Mouse (Mus musculus) intestine, embryonic 14.5 days (tissue): ENCODE results near the gene Fam193a. TPM values are rescaled to one million over a fixed set of nuclear protein-coding genes. Genes with fewer than 3 reads are reported as not detected.

Experiments
- ATAC-seq: fragments of 200-750 bp; cut with Nextera tagmentation; replicated peaks from 2 replicates; pipeline ENCODE4 v1.8.0; 2017; ENCODE audit warnings: low read depth, moderate number of reproducible peaks, moderate TSS enrichment, moderate library complexity; ENCODE audit not compliant: low FRiP score, low TSS enrichment
- DNase-seq: peaks from one replicate; pipeline ENCODE4 v3.0.0-alpha.2; 2018; ENCODE audit warnings: low spot score
- H3K27ac ChIP-seq: fragments of 300-500 bp; sonication (generic); 2 replicates; pipeline ENCODE4 v1.5.1; 2014; ENCODE audit warnings: low read depth, mild to moderate bottlenecking, control low read depth
- H3K27me3 ChIP-seq: fragments of 300-500 bp; sonication (generic); replicated peaks from 2 replicates; pipeline ENCODE4 v1.6.1; 2014; ENCODE audit warnings: low read length, control low read depth; ENCODE audit not compliant: control insufficient read depth, insufficient read depth
- H3K36me3 ChIP-seq: fragments of 300-500 bp; sonication (generic); 2 replicates; pipeline ENCODE4 v1.6.1; 2014; ENCODE audit warnings: low read length, control low read depth; ENCODE audit not compliant: control insufficient read depth, insufficient read depth
- H3K4me1 ChIP-seq: fragments of 300-500 bp; sonication (generic); replicated peaks from 2 replicates; pipeline ENCODE4 v1.6.1; 2014; ENCODE audit warnings: low read length, control low read depth, mixed read lengths; ENCODE audit not compliant: control insufficient read depth, insufficient read depth
- H3K4me2 ChIP-seq: fragments of 300-500 bp; sonication (generic); 2 replicates; pipeline ENCODE4 v1.6.1; 2014; ENCODE audit warnings: low read length
- H3K4me3 ChIP-seq: fragments of 300-500 bp; sonication (generic); 2 replicates; pipeline ENCODE4 v1.5.1; 2014; ENCODE audit warnings: low read depth, low read length, control low read depth, mixed read lengths
- H3K9ac ChIP-seq: fragments of 300-500 bp; sonication (generic); 2 replicates; pipeline ENCODE4 v1.6.1; 2014; ENCODE audit warnings: mild to moderate bottlenecking, low read length
- H3K9me3 ChIP-seq: fragments of 300-500 bp; sonication (generic); 2 replicates; pipeline ENCODE4 v1.6.1; 2016; ENCODE audit warnings: low read length, control low read depth; ENCODE audit not compliant: control insufficient read depth
- WGBS: fragments of 180-500 bp; shearing (Covaris S2); extraction: QIAGEN DNeasy Blood & Tissue Kit; methylation state at CpG from one replicate; pipeline ENCODE4 v1.1.7; 2014; 5-methylcytosine and 5-hydroxymethylcytosine counted together
- polyA plus RNA-seq: library from polyadenylated mRNA; unstranded; fragments of >200 nt; fragmentation: Nextera tagmentation; extraction: Ambion mirVana; gene quantifications from 2 replicates; pipeline ENCODE4 v1.2.1, GENCODE M21; 2014

The Fam193a gene
- polyA plus RNA-seq, 1 experiment from 2014 or later: 13.0 TPM

DNA sequence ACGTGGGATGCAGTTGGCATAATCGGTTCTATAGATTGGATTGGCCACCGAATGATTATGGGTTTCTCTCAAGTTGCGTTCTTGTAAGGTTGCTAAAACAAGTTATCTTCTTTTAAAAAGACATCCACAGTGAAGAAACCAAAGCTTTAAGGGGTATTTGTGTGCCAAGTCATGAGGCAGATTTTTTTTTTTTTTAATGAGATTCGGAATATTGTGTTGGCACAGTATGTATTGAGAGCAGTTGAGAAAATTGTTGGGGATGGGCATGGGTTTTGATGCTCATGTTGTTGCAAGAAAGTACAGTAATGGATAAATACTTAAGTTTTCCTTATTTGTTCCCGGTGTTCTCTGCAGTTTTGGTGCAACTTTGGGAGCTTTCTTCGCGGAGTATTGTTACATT lies 1.1 kb downstream of the Fam193a start:
- H3K4me3 ChIP-seq: peak overlapping the region; percentile 92
- H3K36me3 ChIP-seq: no peaks in the 10 kb centered on the region
- DNase-seq: no peak
- no peaks in the 10 kb centered on the region for H3K27me3 ChIP-seq
- no peaks in the 10 kb centered on the region for H3K9me3 ChIP-seq
- 29% methylated on average over 8 of the region's 8 CpGs for WGBS
- peak overlapping the region; percentile 87 for H3K9ac ChIP-seq
- H3K4me1 ChIP-seq: peaks cover 16% of the 10 kb centered on the region
- H3K4me2 ChIP-seq: peak overlapping the region; percentile 75
- ATAC-seq: no peak
- H3K27ac ChIP-seq: peak overlapping the region; percentile 75; the same call in 1 of the 2 replicates

DNA sequence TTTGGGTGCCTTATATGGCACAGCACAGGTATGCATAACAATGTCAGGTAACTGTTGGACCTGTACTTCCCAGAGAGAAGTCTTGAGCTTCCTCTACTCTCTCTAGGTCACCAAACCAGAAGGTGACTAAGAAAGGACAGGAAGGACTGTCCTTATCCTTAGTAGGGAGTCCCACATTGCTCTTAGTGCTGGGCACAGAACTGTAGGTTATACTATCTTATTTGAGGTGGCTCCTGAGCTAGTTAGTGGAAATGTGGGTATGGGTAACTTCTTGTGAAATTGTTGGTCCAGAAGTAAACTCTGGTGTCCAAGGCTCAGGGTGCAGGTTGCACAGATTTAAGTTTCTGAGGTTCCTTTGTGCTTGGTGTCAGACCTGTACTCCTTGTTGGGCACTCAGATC lies 2.4 kb downstream of the Fam193a start:
- Histone ChIP-seq H3K4me1 (peaks cover 16% of the 10 kb centered on the region), H3K27me3 (no peaks in the 10 kb centered on the region), H3K36me3 (no peaks in the 10 kb centered on the region), H3K9ac (no peak overlapping the region), H3K27ac (no peak overlapping the region), H3K4me3 (no peak overlapping the region), H3K9me3 (no peaks in the 10 kb centered on the region), H3K4me2 (0 out of 2 replicates have a peak overlapping the region, but pooled peaks have one; percentile 11)
- ATAC-seq (no peak), DNase-seq (no peak)

DNA sequence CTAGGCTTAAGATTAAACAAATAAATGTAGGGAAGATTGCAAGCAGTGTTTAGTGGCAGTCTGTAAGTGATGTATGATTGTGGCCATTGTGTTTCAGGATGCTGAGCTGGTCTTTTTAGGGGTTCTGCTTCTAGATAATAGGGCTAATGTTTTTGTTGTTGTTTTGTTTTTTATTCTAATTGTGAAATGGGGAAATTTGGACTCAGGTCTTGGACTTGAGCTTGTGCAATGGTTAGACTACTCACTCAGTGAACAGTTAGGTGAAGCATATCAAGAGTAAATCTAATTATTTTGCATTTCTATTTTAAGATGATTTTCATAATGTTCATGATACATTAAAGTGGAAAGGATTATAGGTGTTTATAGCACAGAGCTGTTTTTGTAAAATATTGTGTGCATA lies 2.8 kb downstream of the Fam193a start:
- no peak overlapping the region for H3K4me3 ChIP-seq
- H3K9me3 ChIP-seq: no peaks in the 10 kb centered on the region
- H3K4me2 ChIP-seq: no peak overlapping the region
- no peaks in the 10 kb centered on the region for H3K36me3 ChIP-seq
- H3K4me1 ChIP-seq: peaks cover 16% of the 10 kb centered on the region
- no peaks in the 10 kb centered on the region for H3K27me3 ChIP-seq
- DNase-seq (no peak), ATAC-seq (no peak)
- no peak overlapping the region for H3K9ac ChIP-seq
- no peak overlapping the region for H3K27ac ChIP-seq

DNA sequence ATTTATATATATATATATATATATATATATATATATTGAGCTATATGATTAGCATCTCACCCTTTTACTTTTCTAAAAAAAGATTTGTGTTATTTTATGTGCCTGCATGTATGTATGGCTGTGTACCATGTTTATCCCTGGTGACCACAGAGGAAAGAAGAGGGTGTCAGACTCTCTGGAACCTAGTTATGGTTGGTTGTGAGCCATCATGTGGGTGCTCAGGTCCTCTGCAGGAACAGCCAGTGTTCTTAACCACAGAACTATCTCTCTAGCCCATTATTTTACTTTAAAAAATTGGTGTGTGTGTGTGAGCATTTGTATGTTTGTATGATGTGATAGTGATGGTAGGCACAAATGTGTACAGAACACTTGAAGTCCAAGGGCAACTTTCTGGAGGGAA lies 9.1 kb downstream of the Fam193a start:
- no peak overlapping the region for H3K4me2 ChIP-seq
- H3K4me3 ChIP-seq: no peak overlapping the region
- no peaks in the 10 kb centered on the region for H3K4me1 ChIP-seq
- H3K27me3 ChIP-seq: no peaks in the 10 kb centered on the region
- ATAC-seq (no peak), DNase-seq (no peak)
- H3K9ac ChIP-seq: no peak overlapping the region
- H3K27ac ChIP-seq: no peak overlapping the region
- no peaks in the 10 kb centered on the region for H3K9me3 ChIP-seq
- H3K36me3 ChIP-seq: no peaks in the 10 kb centered on the region

DNA sequence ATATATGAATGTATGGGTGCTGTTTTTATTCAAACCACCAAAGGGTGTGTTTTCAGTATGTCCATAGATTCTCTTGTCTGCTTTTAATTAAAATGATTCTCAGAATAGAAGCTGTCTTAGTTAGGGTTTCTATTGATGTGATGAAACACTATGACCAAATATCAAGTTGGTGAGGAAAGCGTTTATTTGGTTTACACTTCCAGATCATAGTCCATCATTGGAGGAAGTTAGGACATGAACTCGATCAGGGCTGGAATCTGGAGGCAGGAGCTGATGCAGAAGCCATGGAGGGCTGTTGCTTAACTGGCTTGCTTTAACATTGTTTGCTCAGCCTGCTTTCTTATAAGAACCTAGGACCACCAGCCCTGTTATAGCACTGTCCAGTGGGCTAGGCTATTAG lies 12.0 kb downstream of the Fam193a start:
- 0 out of 2 replicates have a peak, but pooled peaks cover 6% of the 10 kb centered on the region for H3K36me3 ChIP-seq
- H3K4me1 ChIP-seq: no peaks in the 10 kb centered on the region
- ATAC-seq: no peak
- H3K27ac ChIP-seq: no peak overlapping the region
- no peak overlapping the region for H3K9ac ChIP-seq
- no peak overlapping the region for H3K4me2 ChIP-seq
- peaks cover 8% of the 10 kb centered on the region; the same call in 1 of the 2 replicates for H3K9me3 ChIP-seq
- H3K4me3 ChIP-seq: no peak overlapping the region
- no peak for DNase-seq
- H3K27me3 ChIP-seq: no peaks in the 10 kb centered on the region
- 87% methylated on average over 2 of the region's 2 CpGs for WGBS

DNA sequence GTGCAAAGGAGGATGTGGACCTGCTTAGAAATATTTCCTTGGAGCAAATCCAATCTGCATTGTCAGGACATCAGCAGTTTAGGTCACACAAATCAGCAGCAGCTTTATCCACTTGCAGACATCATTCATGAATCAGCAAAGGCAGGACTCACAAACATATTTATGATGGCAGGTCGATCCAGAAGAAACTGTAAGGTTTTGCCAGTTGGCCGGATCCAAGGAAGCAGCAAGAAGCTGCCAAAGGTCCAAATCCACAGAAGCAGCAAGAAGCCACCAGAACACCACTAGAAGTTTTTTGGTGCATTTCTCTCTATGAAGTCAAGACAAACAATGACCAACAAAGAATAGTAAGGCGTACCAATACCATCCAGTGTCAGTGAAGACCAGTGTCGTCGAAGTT lies 15.9 kb downstream of the Fam193a start:
- no peak overlapping the region for H3K4me2 ChIP-seq
- H3K4me1 ChIP-seq: no peaks in the 10 kb centered on the region
- ATAC-seq: no peak
- no peak overlapping the region for H3K4me3 ChIP-seq
- H3K36me3 ChIP-seq: 0 out of 2 replicates have a peak, but pooled peaks cover 6% of the 10 kb centered on the region
- H3K27me3 ChIP-seq: no peaks in the 10 kb centered on the region
- H3K9ac ChIP-seq: no peak overlapping the region
- H3K27ac ChIP-seq: no peak overlapping the region
- 97% methylated on average over 5 of the region's 5 CpGs for WGBS
- DNase-seq: no peak
- peaks cover 8% of the 10 kb centered on the region; the same call in 1 of the 2 replicates for H3K9me3 ChIP-seq

DNA sequence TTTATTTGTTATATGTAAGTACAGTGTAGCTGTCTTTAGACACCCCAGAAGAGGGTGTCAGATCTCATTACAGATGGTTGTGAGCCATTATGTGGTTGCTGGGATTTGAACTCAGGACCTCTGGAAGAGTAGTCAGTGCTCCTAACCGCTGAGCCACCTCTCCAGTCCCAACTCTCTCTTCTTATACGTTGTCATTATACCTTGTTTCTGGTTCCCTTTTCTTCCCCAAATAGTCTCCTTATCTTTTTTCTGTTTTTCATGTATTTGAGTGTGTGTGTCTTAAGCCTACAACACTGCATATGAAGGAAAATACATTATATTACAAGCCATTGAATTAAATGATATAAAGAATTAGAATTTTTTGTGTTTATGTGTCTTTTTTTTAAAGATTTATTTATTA lies 17.0 kb downstream of the Fam193a start:
- Histone ChIP-seq H3K27me3 (no peaks in the 10 kb centered on the region), H3K4me3 (no peak overlapping the region), H3K36me3 (0 out of 2 replicates have a peak, but pooled peaks cover 6% of the 10 kb centered on the region), H3K27ac (no peak overlapping the region), H3K9me3 (peaks cover 8% of the 10 kb centered on the region; the same call in 1 of the 2 replicates), H3K4me1 (no peaks in the 10 kb centered on the region), H3K4me2 (no peak overlapping the region), H3K9ac (no peak overlapping the region)
- DNase-seq (no peak), ATAC-seq (no peak)
- WGBS: 94% methylated on average over 2 of the region's 2 CpGs

DNA sequence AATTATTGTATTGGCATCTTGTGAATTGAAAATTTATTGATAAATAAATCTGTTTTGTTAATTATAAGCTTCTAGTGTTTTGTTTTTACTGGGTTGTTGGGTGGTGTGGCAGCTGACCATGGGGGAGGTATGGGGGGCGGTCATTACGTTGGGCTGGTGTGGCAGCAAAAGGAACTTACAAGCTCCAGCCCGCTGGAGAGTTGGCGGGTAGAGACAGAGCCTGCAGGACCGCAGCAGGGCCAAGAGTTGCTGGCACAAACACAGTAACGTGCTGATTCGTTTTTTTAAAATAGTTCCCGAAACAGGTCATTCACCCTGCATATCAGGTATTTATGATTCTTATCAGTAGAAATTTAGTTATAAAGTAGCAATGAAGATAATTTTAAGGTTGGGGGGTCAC lies 23.5 kb downstream of the Fam193a start:
- Histone ChIP-seq H3K9ac (no peak overlapping the region), H3K4me3 (no peak overlapping the region), H3K4me2 (no peak overlapping the region), H3K36me3 (no peaks in the 10 kb centered on the region), H3K27me3 (no peaks in the 10 kb centered on the region), H3K9me3 (no peaks in the 10 kb centered on the region), H3K4me1 (no peaks in the 10 kb centered on the region), H3K27ac (no peak overlapping the region)
- 90% methylated on average over 8 of the region's 8 CpGs for WGBS
- no peak for ATAC-seq
- DNase-seq: no peak

DNA sequence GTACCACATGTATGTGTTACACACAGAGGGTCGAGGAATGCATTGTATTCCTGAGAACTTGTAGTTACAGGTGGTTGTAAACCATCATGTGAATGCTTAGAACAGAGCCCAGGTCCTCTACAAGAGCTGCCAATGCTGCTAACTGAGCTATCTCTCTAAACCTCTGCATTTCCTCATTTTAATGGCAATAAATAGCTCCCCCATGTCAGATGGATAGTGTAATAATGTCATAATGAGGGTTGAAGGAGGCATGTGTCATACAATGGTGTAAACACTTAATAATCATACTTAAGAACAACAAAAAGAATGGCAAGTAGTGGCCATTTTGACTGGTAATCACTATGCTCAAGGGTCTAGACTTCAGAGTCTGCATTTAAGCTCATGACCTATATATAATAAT lies 25.6 kb downstream of the Fam193a start:
- ATAC-seq (no peak), DNase-seq (no peak)
- no peak overlapping the region for H3K4me3 ChIP-seq
- no peak overlapping the region for H3K4me2 ChIP-seq
- 86% methylated on average over 1 of the region's 1 CpGs for WGBS
- no peaks in the 10 kb centered on the region for H3K36me3 ChIP-seq
- H3K27me3 ChIP-seq: no peaks in the 10 kb centered on the region
- H3K27ac ChIP-seq: no peak overlapping the region
- H3K9ac ChIP-seq: no peak overlapping the region
- H3K4me1 ChIP-seq: no peaks in the 10 kb centered on the region
- H3K9me3 ChIP-seq: no peaks in the 10 kb centered on the region
